Mouse (Mus musculus): ENCODE measurements at regions not wholly inside any gene's neighbourhood (a gene's known extent, or its start where the extent isn't known, plus 50 kb on each side); places are given as distances from the start of the nearest gene placed in this dataset.

- DNase-seq (ENCODE audit: low read depth in 3 of 3, low spot score in 3 of 3) (no peak), ATAC-seq (ENCODE audit: insufficient read depth) (no peak)
- Histone ChIP-seq H3K4me1 (replicated peaks; ENCODE audit: control insufficient read depth in 2 of 2, insufficient read depth in 2 of 2, low read length in 1 of 2) (no peaks in the 10 kb centered on the region), H3K9me3 (ENCODE audit: control insufficient read depth, low read length) (no peaks in the 10 kb centered on the region), H3K36me3 (replicated peaks; ENCODE audit: control insufficient read depth, insufficient read depth, low read depth) (no peaks in the 10 kb centered on the region), H3K9ac (replicated peaks) (no peak overlapping the region), H3K27me3 (ENCODE audit: control insufficient read depth, insufficient read depth, low read length) (no peaks in the 10 kb centered on the region), H3K4me2 (ENCODE audit: low read depth) (no peak overlapping the region), H3K4me3 (ENCODE audit: insufficient read depth in 1 of 2, low read depth in 2 of 2, low read length in 2 of 2) (no peak overlapping the region), H3K27ac (no peak overlapping the region)
- 54% methylated on average over 8 of the region's 8 CpGs for WGBS (ENCODE audit: insufficient replicate concordance)
- TF ChIP-seq EP300 (IDR thresholded peaks at IDR 0.05; ENCODE audit: low read depth), result no peak
- TF ChIP-seq CTCF (IDR thresholded peaks at IDR 0.05; ENCODE audit: low read depth), result no peak
These were observed 222.0 kb upstream of the Maf start for GRCm38 (mm10) chr8:115929472-115930210.

DNA sequence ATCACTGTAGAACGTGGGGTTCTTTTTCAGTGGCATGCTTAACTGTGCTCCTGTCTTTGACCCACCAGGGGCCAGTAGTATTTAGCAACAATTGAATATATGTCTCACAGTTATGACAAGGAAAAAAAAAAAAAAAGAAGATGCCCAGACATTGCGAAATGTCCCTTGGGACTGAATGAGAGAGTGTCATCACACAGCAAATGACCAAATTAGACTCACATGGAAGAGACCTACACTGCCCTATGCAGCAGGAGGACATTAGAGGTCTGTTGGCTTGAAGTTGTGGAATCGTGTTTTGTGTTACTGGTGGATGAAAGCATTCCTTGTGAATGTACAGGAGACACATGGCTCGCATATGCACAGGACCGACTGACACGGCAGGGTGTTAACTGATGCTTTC is 214.3 kb upstream of the Maf start:
- WGBS (ENCODE audit: insufficient replicate concordance), result 73% methylated on average over 6 of the region's 6 CpGs
- no peaks in the 10 kb centered on the region for H3K27me3 ChIP-seq (ENCODE audit: control insufficient read depth, insufficient read depth, low read length)
- H3K9me3 ChIP-seq (ENCODE audit: control insufficient read depth, low read length), result no peaks in the 10 kb centered on the region
- ATAC-seq (ENCODE audit: insufficient read depth) (no peak), DNase-seq (ENCODE audit: low read depth in 3 of 3, low spot score in 3 of 3) (no peak)
- H3K4me1 ChIP-seq (replicated peaks; ENCODE audit: control insufficient read depth in 2 of 2, insufficient read depth in 2 of 2, low read length in 1 of 2), result no peaks in the 10 kb centered on the region
- no peak overlapping the region for H3K27ac ChIP-seq
- H3K36me3 ChIP-seq (replicated peaks; ENCODE audit: control insufficient read depth, insufficient read depth, low read depth), result no peaks in the 10 kb centered on the region
- no peak overlapping the region for H3K4me2 ChIP-seq (ENCODE audit: low read depth)
- TF ChIP-seq EP300 (IDR thresholded peaks at IDR 0.05; ENCODE audit: low read depth), result no peak
- TF ChIP-seq CTCF (IDR thresholded peaks at IDR 0.05; ENCODE audit: low read depth), result no peak
- H3K4me3 ChIP-seq (ENCODE audit: insufficient read depth in 1 of 2, low read depth in 2 of 2, low read length in 2 of 2), result no peak overlapping the region
- no peak overlapping the region for H3K9ac ChIP-seq (replicated peaks)

DNA sequence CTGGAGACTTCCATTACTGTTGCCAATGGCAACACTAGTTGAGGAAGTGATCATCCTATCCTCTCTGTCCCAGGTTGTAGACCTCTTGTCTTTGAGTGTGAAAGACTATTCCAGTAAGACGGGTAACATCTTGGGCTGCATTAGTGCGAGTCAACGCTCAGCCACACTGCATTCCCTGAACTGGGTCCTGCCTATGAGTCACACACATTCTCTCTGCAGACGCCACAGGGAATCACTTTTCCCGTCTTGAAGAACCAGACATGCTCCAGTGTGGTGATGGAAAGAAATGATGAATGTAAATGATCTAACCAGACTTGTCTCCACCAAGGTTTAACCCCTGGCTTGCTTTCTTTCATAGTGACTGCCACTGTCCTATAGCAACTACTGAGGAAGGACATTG is 199.1 kb upstream of the Maf start:
- ATAC-seq (ENCODE audit: insufficient read depth), result no peak
- Histone ChIP-seq H3K9me3 (ENCODE audit: control insufficient read depth, low read length) (no peaks in the 10 kb centered on the region), H3K27me3 (ENCODE audit: control insufficient read depth, insufficient read depth, low read length) (no peaks in the 10 kb centered on the region), H3K27ac (no peak overlapping the region), H3K36me3 (replicated peaks; ENCODE audit: control insufficient read depth, insufficient read depth, low read depth) (no peaks in the 10 kb centered on the region), H3K9ac (replicated peaks) (no peak overlapping the region), H3K4me1 (replicated peaks; ENCODE audit: control insufficient read depth in 2 of 2, insufficient read depth in 2 of 2, low read length in 1 of 2) (no peaks in the 10 kb centered on the region), H3K4me3 (ENCODE audit: insufficient read depth in 1 of 2, low read depth in 2 of 2, low read length in 2 of 2) (no peak overlapping the region), H3K4me2 (ENCODE audit: low read depth) (no peak overlapping the region)
- 70% methylated on average over 5 of the region's 5 CpGs for WGBS (ENCODE audit: insufficient replicate concordance)
- no peak for DNase-seq (ENCODE audit: low read depth in 3 of 3, low spot score in 3 of 3)
- TF ChIP-seq EP300 (IDR thresholded peaks at IDR 0.05; ENCODE audit: low read depth) (no peak), CTCF (IDR thresholded peaks at IDR 0.05; ENCODE audit: low read depth) (no peak)

GRCm38 (mm10) chr8:115903853-115904420 is 196.3 kb upstream of the Maf start:
- ATAC-seq (ENCODE audit: insufficient read depth), result no peak
- Histone ChIP-seq H3K9ac (replicated peaks) (no peak overlapping the region), H3K27me3 (ENCODE audit: control insufficient read depth, insufficient read depth, low read length) (no peaks in the 10 kb centered on the region), H3K4me2 (ENCODE audit: low read depth) (no peak overlapping the region), H3K27ac (no peak overlapping the region), H3K9me3 (ENCODE audit: control insufficient read depth, low read length) (no peaks in the 10 kb centered on the region), H3K36me3 (replicated peaks; ENCODE audit: control insufficient read depth, insufficient read depth, low read depth) (no peaks in the 10 kb centered on the region), H3K4me3 (ENCODE audit: insufficient read depth in 1 of 2, low read depth in 2 of 2, low read length in 2 of 2) (no peak overlapping the region), H3K4me1 (replicated peaks; ENCODE audit: control insufficient read depth in 2 of 2, insufficient read depth in 2 of 2, low read length in 1 of 2) (no peaks in the 10 kb centered on the region)
- WGBS (ENCODE audit: insufficient replicate concordance), result 53% methylated on average over 6 of the region's 6 CpGs
- TF ChIP-seq EP300 (IDR thresholded peaks at IDR 0.05; ENCODE audit: low read depth) (no peak), CTCF (IDR thresholded peaks at IDR 0.05; ENCODE audit: low read depth) (no peak)
- no peak for DNase-seq (ENCODE audit: low read depth in 3 of 3, low spot score in 3 of 3)

DNA sequence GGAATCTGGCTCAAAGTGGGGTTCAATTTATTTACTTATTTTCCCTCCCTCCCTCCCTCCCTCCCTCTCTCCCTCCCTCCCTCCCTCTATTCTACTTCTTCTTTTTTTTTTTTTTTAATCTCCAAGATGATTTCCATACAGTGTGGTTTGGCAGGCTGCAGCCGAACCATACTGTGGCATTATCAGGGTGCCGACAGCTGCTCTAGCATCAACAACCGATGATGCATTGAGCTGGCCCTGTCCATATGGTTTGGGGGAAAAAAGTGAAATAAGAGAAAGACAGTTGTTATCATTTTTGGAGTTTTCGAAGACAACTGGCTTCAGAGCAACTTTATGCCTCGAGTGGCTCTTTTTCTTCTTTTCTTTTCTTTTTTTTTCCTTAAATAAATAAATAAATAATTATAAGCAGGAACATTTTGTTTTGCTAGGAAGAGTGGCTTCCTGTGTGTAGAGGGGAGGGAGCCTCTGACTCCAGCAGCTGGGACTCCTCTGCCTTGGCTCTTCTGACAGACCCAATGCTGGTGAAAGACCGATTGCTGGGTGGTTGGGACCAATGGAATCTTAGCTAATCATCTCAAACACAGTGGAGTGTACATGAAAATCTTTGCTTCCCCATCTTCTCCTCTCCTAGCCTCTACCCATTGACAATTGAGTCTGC is 190.1 kb upstream of the Maf start:
- ATAC-seq (ENCODE audit: insufficient read depth) (no peak), DNase-seq (ENCODE audit: low read depth in 3 of 3, low spot score in 3 of 3) (no peak)
- Histone ChIP-seq H3K4me2 (ENCODE audit: low read depth) (no peak overlapping the region), H3K27me3 (ENCODE audit: control insufficient read depth, insufficient read depth, low read length) (no peaks in the 10 kb centered on the region), H3K9me3 (ENCODE audit: control insufficient read depth, low read length) (no peaks in the 10 kb centered on the region), H3K36me3 (replicated peaks; ENCODE audit: control insufficient read depth, insufficient read depth, low read depth) (no peaks in the 10 kb centered on the region), H3K27ac (no peak overlapping the region), H3K4me1 (replicated peaks; ENCODE audit: control insufficient read depth in 2 of 2, insufficient read depth in 2 of 2, low read length in 1 of 2) (no peaks in the 10 kb centered on the region), H3K4me3 (ENCODE audit: insufficient read depth in 1 of 2, low read depth in 2 of 2, low read length in 2 of 2) (no peak overlapping the region), H3K9ac (replicated peaks) (no peak overlapping the region)
- TF ChIP-seq CTCF (IDR thresholded peaks at IDR 0.05; ENCODE audit: low read depth), result no peak
- TF ChIP-seq EP300 (IDR thresholded peaks at IDR 0.05; ENCODE audit: low read depth), result no peak
- WGBS (ENCODE audit: insufficient replicate concordance), result 50% methylated on average over 6 of the region's 6 CpGs

All from liver, embryonic 14.5 days (tissue).